Mouse (Mus musculus) liver, postnatal 0 days (tissue): Measurements from ENCODE around the gene Gm7271.

Source experiments
- CTCF ChIP-seq: sonication (generic); IDR thresholded peaks from 2 replicates; pipeline ENCODE4 v1.5.1; 2016; ENCODE audit warnings: antibody characterized with exemption, low read depth
- EP300 ChIP-seq: IDR thresholded peaks from 2 replicates; pipeline ENCODE4 v1.6.1; 2016; ENCODE audit warnings: antibody characterized with exemption, low read depth, mild to moderate bottlenecking

DNA sequence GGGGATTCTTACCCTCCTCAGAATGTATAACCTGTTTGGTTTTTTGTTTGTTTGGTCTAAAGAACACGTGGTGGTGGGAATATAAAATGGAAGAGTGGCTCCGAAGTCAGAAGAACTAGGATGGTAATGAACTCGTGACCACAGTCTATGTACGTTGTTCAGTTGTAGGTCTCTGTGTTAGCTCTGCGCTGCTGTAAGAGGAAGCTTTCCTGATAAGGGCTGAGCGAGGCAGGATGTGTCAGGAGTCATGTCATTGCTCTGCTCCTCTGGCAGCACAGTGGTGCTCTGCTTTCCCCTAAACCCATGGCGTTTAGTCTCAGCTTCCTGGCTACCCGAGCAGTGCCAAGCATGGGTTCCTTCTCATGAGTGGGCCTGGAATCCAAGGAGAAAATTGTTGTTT, 66.6 kb downstream of the Gm7271 start:
- no peak for TF ChIP-seq CTCF
- TF ChIP-seq EP300, result no peak
